Mouse (Mus musculus) ovary, postnatal 36 days (tissue): Measurements from ENCODE around the gene Ceacam13.
"Not testable (repeated sequence)": the region's sequence is repeated elsewhere in the genome, so short reads cannot be mapped to it uniquely, and the experiment has no call there.

Experiments used
- DNase-seq: peaks from one replicate; pipeline ENCODE4 v3.0.0; 2022; ENCODE audit warnings: low spot score, mixed read lengths

Ceacam13 gene

GRCm38 (mm10) chr7:18009589-18009988, at the start of gene Ceacam13:
Gene Ceacam13 (plus strand): TSS chr7:18009889.
- DNase-seq, result no peak

- no peak for DNase-seq
Observed at GRCm38 (mm10) chr7:17971824-17972223, 37.9 kb upstream of the Ceacam13 start, which contains the start of gene Ceacam11. Gene Ceacam11 (plus strand): TSS chr7:17972124.

- DNase-seq, result not testable (repeated sequence)
Observed at GRCm38 (mm10) chr7:18001131-18001530, 8.6 kb upstream of the Ceacam13 start.

GRCm38 (mm10) chr7:18065629-18066028, 55.9 kb downstream of the Ceacam13 start, which contains the start of gene Ceacam12:
Gene Ceacam12 (plus strand): TSS chr7:18065929.
- DNase-seq, result no peak
